Mouse (Mus musculus) heart, postnatal 36 days (tissue): Measurements from ENCODE around the gene Ovol3. TPM values are rescaled to one million over a fixed set of nuclear protein-coding genes. Genes with fewer than 3 reads are reported as not detected.

ENCODE experiments used
- DNase-seq, 2 experiments: peaks; one replicate each; pipeline ENCODE4 v3.0.0; 2021 to 2022
- intact Hi-C: fragments of 180-260 bp; cut with DNase I; formaldehyde crosslinking; loops from one replicate; pipeline ENCODE4 v1.15.1; 2025
- total RNA-seq, 2 experiments: library from RNA; stranded (reverse); gene quantifications; 2 replicates each; pipeline ENCODE4 v1.2.3; 2021

Ovol3 gene
- total RNA-seq, 2 experiments from 2014 or later = not detected

GRCm38 (mm10) chr7:30197592-30198129, 37.9 kb downstream of the Ovol3 start:
- intact Hi-C loops = no loop called here
- DNase-seq = no peak

GRCm38 (mm10) chr7:30196171-30196570, 39.4 kb downstream of the Ovol3 start:
- DNase-seq = no peak
- intact Hi-C loops = no loop called here

GRCm38 (mm10) chr7:30195461-30195860, 40.1 kb downstream of the Ovol3 start:
- no peak for DNase-seq
- intact Hi-C loops = no loop called here

- DNase-seq = peak; percentile 94 to 95
- intact Hi-C loops = no loop called here
Measured at GRCm38 (mm10) chr7:30194884-30195283, 40.6 kb downstream of the Ovol3 start.

GRCm38 (mm10) chr7:30194101-30194831, 41.3 kb downstream of the Ovol3 start:
- DNase-seq = peak; percentile 61 to 71
- intact Hi-C loops = no loop called here

GRCm38 (mm10) chr7:30193581-30194100, 41.9 kb downstream of the Ovol3 start:
- DNase-seq = peak; percentile 77 to 83
- intact Hi-C loops = no loop called here

GRCm38 (mm10) chr7:30193013-30193412, 42.5 kb downstream of the Ovol3 start:
- intact Hi-C loops = no loop called here
- no peak for DNase-seq

GRCm38 (mm10) chr7:30192088-30192487, 43.4 kb downstream of the Ovol3 start:
- intact Hi-C loops = no loop called here
- DNase-seq = no peak

- intact Hi-C loops = no loop called here
Measured at GRCm38 (mm10) chr7:30189116-30189491, 46.4 kb downstream of the Ovol3 start.

GRCm38 (mm10) chr7:30188344-30189115, 47.0 kb downstream of the Ovol3 start:
- intact Hi-C loops = no loop called here
- no peak for DNase-seq

More at GRCm38 (mm10) chr7:30189116-30189491, 46.4 kb downstream of the Ovol3 start:
- DNase-seq = no peak

GRCm38 (mm10) chr7:30184641-30185348, 50.7 kb downstream of the Ovol3 start:
- DNase-seq = no peak
- intact Hi-C loops = loop anchor here (5.0 kb wide), 1 partner anchor 33 kb away; no protein-coding TSS in a partner anchor

- intact Hi-C loops = loop anchor here (5.0 kb wide), 1 partner anchor 33 kb away; no protein-coding TSS in a partner anchor
- DNase-seq = peak; percentile 89 to 92
Measured at GRCm38 (mm10) chr7:30183879-30184289, 51.6 kb downstream of the Ovol3 start, which contains the start of gene Cox7a1. Gene Cox7a1 (plus strand): TSS chr7:30184144.

Other genes starting within 250 kb of the Ovol3 start
- 1 to 10 TPM; 2.4 to 2.7 TPM for gene Zfp14, start 184.3 kb downstream of the Ovol3 start, total RNA-seq
- gene Zfp82, start 162.8 kb downstream of the Ovol3 start, total RNA-seq = 1 to 10 TPM; 1.7 to 2.6 TPM
- gene Gm26920, start 145.3 kb downstream of the Ovol3 start, total RNA-seq = not detected
- 1 to 10 TPM; 1.8 to 2.7 TPM for gene Zfp566, start 145.2 kb downstream of the Ovol3 start, total RNA-seq
- gene Zfp260, start 140.9 kb downstream of the Ovol3 start, total RNA-seq = 10 to 100 TPM; 30.9 to 35.3 TPM
- gene Zfp382, start 113.8 kb downstream of the Ovol3 start, total RNA-seq = 1 to 10 TPM; 1.8 to 2.7 TPM
- 10 to 100 TPM; 26.3 to 30.3 TPM for gene Zfp146, start 66.0 kb downstream of the Ovol3 start, total RNA-seq
- gene Cox7a1, start 51.6 kb downstream of the Ovol3 start, total RNA-seq = 1,000 to 10,000 TPM; 2,810 to 3,153 TPM
- gene Capns1, start 36.9 kb downstream of the Ovol3 start, total RNA-seq = 100 to 1,000 TPM; 289 to 298 TPM
- 10 to 100 TPM; 52.3 to 59.5 TPM for gene Polr2i, start 3.8 kb downstream of the Ovol3 start, total RNA-seq
- gene Tbcb, start 3.5 kb downstream of the Ovol3 start, total RNA-seq = 10 to 100 TPM; 58.8 to 61.7 TPM
- gene Thap8, start 44.4 kb upstream of the Ovol3 start, total RNA-seq = under 1 TPM; 0.22 to 0.35 TPM
- gene Wdr62, start 44.7 kb upstream of the Ovol3 start, total RNA-seq = 1 to 10 TPM; 1.5 to 1.9 TPM
- gene Clip3, start 56.0 kb upstream of the Ovol3 start, total RNA-seq = 10 to 100 TPM in 1 of 2 experiments, 1 to 10 TPM in 1; 6.0 to 11.4 TPM
- 10 to 100 TPM; 22.0 to 23.0 TPM for gene Alkbh6, start 73.0 kb upstream of the Ovol3 start, total RNA-seq
- gene Syne4, start 79.1 kb upstream of the Ovol3 start, total RNA-seq = 1 to 10 TPM in 1 of 2 experiments, under 1 TPM in 1; 0.81 to 1.3 TPM
- gene E130208F15Rik, start 86.0 kb upstream of the Ovol3 start, total RNA-seq = under 1 TPM; 0.65 to 0.78 TPM
- 10 to 100 TPM; 12.0 to 12.5 TPM for gene Sdhaf1, start 88.2 kb upstream of the Ovol3 start, total RNA-seq
- gene Lrfn3, start 127.0 kb upstream of the Ovol3 start, total RNA-seq = 1 to 10 TPM; 1.3 to 1.4 TPM
- 10 to 100 TPM; 22.1 to 22.4 TPM for gene Tyrobp, start 178.0 kb upstream of the Ovol3 start, total RNA-seq
- gene Hcst, start 184.1 kb upstream of the Ovol3 start, total RNA-seq = not detected
- gene Nfkbid, start 186.0 kb upstream of the Ovol3 start, total RNA-seq = under 1 TPM; 0.27 to 0.28 TPM
- gene Aplp1, start 209.8 kb upstream of the Ovol3 start, total RNA-seq = 1 to 10 TPM; 2.7 to 3.1 TPM
- gene Kirrel2, start 222.0 kb upstream of the Ovol3 start, total RNA-seq = not detected
- gene Nphs1, start 222.6 kb upstream of the Ovol3 start, total RNA-seq = not detected